Mouse (Mus musculus) intestine, postnatal 0 days (tissue): ENCODE measurements around the gene Timp3. TPM values are rescaled to one million over a fixed set of nuclear protein-coding genes. Genes with fewer than 3 reads are reported as not detected.

Source experiments
- ATAC-seq: fragments of 200-750 bp; cut with Nextera tagmentation; 2 replicates; pipeline ENCODE4 v1.8.0; 2017; ENCODE audit warnings: mild to moderate bottlenecking, moderate TSS enrichment, moderate library complexity
- H3K27ac ChIP-seq: fragments of 300-500 bp; sonication (generic); 2 replicates; pipeline ENCODE4 v1.5.1; 2014; ENCODE audit warnings: mild to moderate bottlenecking, low read depth, low read length, moderate library complexity
- H3K27me3 ChIP-seq: fragments of 300-500 bp; sonication (generic); replicated peaks from 2 replicates; pipeline ENCODE4 v1.6.1; 2014; ENCODE audit warnings: low read length, mixed read lengths; ENCODE audit not compliant: control insufficient read depth, insufficient read depth
- H3K36me3 ChIP-seq: fragments of 300-500 bp; sonication (generic); 2 replicates; pipeline ENCODE4 v1.6.1; 2014; ENCODE audit warnings: mild to moderate bottlenecking, moderate library complexity; ENCODE audit not compliant: control insufficient read depth, insufficient read depth
- H3K4me1 ChIP-seq: fragments of 300-500 bp; sonication (generic); replicated peaks from 2 replicates; pipeline ENCODE4 v1.6.1; 2014; ENCODE audit warnings: antibody characterized with exemption, low read length, mixed read lengths; ENCODE audit not compliant: control insufficient read depth, insufficient read depth
- H3K4me2 ChIP-seq: fragments of 300-500 bp; sonication (generic); replicated peaks from 2 replicates; pipeline ENCODE4 v1.6.1; 2014; ENCODE audit warnings: low read depth, mild to moderate bottlenecking, moderate library complexity
- H3K4me3 ChIP-seq: fragments of 300-500 bp; sonication (generic); 2 replicates; pipeline ENCODE4 v1.5.1; 2014; ENCODE audit warnings: low read depth, low read length
- H3K9ac ChIP-seq: fragments of 300-500 bp; sonication (generic); 2 replicates; pipeline ENCODE4 v1.6.1; 2014; ENCODE audit warnings: mild to moderate bottlenecking, low read depth, low read length
- H3K9me3 ChIP-seq: fragments of 300-500 bp; sonication (generic); 2 replicates; pipeline ENCODE4 v1.6.1; 2016; ENCODE audit warnings: mixed run types; ENCODE audit not compliant: control insufficient read depth
- CTCF ChIP-seq: sonication (generic); IDR thresholded peaks from 2 replicates; pipeline ENCODE4 v1.5.1; 2016; ENCODE audit warnings: low read depth, mild to moderate bottlenecking, control low read depth, antibody characterized with exemption, moderate library complexity
- WGBS: fragments of 180-500 bp; shearing (Covaris S2); extraction: QIAGEN DNeasy Blood & Tissue Kit; methylation state at CpG from one replicate; pipeline ENCODE4 v1.1.7; 2014; 5-methylcytosine and 5-hydroxymethylcytosine counted together
- polyA plus RNA-seq: library from polyadenylated mRNA; unstranded; fragments of >200 nt; fragmentation: Nextera tagmentation; extraction: Ambion mirVana; gene quantifications from 2 replicates; pipeline ENCODE4 v1.2.1, GENCODE M21; 2015

The Timp3 gene
- polyA plus RNA-seq, 1 experiment from 2014 or later, result 24.2 TPM

- H3K4me3 ChIP-seq, result no peak overlapping the region
- H3K4me1 ChIP-seq, result no peaks in the 10 kb centered on the region
- no peaks in the 10 kb centered on the region for H3K36me3 ChIP-seq
- no peaks in the 10 kb centered on the region for H3K27me3 ChIP-seq
- no peaks in the 10 kb centered on the region for H3K9me3 ChIP-seq
- no peak for ATAC-seq
- no peak overlapping the region for H3K27ac ChIP-seq
- no peak overlapping the region for H3K4me2 ChIP-seq
- H3K9ac ChIP-seq, result no peak overlapping the region
- no peak for TF ChIP-seq CTCF
- 76% methylated on average over 9 of the region's 9 CpGs for WGBS
Measured at GRCm38 (mm10) chr10:86264618-86265017, 35.6 kb upstream of the Timp3 start.

GRCm38 (mm10) chr10:86270254-86270653 is 29.9 kb upstream of the Timp3 start:
- Histone ChIP-seq H3K4me1 (no peaks in the 10 kb centered on the region), H3K9ac (no peak overlapping the region), H3K36me3 (no peaks in the 10 kb centered on the region), H3K27me3 (no peaks in the 10 kb centered on the region), H3K9me3 (no peaks in the 10 kb centered on the region), H3K4me2 (no peak overlapping the region), H3K4me3 (no peak overlapping the region), H3K27ac (no peak overlapping the region)
- TF ChIP-seq CTCF, result no peak
- no peak for ATAC-seq
- WGBS, result 42% methylated on average over 3 of the region's 3 CpGs

GRCm38 (mm10) chr10:86272826-86273225 is 27.3 kb upstream of the Timp3 start:
- Histone ChIP-seq H3K9me3 (no peaks in the 10 kb centered on the region), H3K4me1 (no peaks in the 10 kb centered on the region), H3K27me3 (no peaks in the 10 kb centered on the region), H3K4me2 (no peak overlapping the region), H3K9ac (no peak overlapping the region), H3K36me3 (no peaks in the 10 kb centered on the region), H3K4me3 (no peak overlapping the region), H3K27ac (no peak overlapping the region)
- 85% methylated on average over 3 of the region's 3 CpGs for WGBS
- ATAC-seq, result no peak
- TF ChIP-seq CTCF, result no peak

DNA sequence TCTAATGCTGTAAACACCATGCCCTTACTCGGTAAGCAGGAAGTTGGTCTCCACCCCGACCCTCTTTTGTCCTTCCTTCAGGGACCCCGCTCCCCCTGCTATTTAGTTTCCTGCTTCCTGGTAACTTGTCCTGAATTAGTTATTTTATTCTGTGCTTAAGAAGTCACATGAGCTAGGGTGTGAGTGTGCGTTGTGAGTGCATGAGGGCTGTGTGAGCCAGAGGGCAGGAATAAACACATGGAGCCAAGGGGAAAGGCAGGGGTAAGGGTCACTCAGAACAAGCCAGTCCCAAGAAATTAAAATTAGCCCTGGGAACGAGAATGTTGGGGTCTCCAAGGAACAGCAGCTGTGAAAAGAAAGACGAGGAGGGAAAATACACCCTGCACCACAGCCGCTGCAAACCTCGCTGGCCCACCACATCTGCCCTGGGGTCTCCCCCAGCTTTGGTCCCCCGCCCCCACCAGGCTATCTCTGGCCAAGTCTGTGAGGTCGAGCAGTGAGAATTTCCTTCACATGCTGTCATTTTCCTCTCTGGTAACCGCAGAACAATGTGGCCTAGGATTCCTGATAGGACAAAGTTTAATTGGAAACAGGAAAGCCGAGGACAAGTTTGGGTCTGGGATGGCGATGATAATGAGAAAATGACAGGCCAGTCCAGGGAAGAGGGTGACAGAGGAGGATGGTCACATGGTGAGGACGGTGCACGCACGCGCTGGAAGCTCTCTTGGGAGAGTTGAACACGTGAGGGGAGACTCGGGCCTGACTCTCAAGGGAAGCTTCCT is 26.6 kb upstream of the Timp3 start:
- Histone ChIP-seq H3K4me1 (no peaks in the 10 kb centered on the region), H3K9ac (no peak overlapping the region), H3K9me3 (no peaks in the 10 kb centered on the region), H3K27me3 (no peaks in the 10 kb centered on the region), H3K4me3 (no peak overlapping the region), H3K27ac (no peak overlapping the region), H3K4me2 (no peak overlapping the region), H3K36me3 (no peaks in the 10 kb centered on the region)
- no peak for ATAC-seq
- 65% methylated on average over 19 of the region's 19 CpGs for WGBS
- no peak for TF ChIP-seq CTCF

GRCm38 (mm10) chr10:86275585-86275984 is 24.6 kb upstream of the Timp3 start:
- Histone ChIP-seq H3K9ac (no peak overlapping the region), H3K27me3 (no peaks in the 10 kb centered on the region), H3K36me3 (no peaks in the 10 kb centered on the region), H3K9me3 (no peaks in the 10 kb centered on the region), H3K4me2 (no peak overlapping the region), H3K27ac (no peak overlapping the region), H3K4me1 (no peaks in the 10 kb centered on the region), H3K4me3 (no peak overlapping the region)
- no peak for ATAC-seq
- TF ChIP-seq CTCF, result no peak
- 89% methylated on average over 5 of the region's 5 CpGs for WGBS

- Histone ChIP-seq H3K9me3 (no peaks in the 10 kb centered on the region), H3K4me1 (no peaks in the 10 kb centered on the region), H3K9ac (no peak overlapping the region), H3K4me3 (no peak overlapping the region), H3K27me3 (no peaks in the 10 kb centered on the region), H3K36me3 (no peaks in the 10 kb centered on the region), H3K27ac (no peak overlapping the region), H3K4me2 (no peak overlapping the region)
- TF ChIP-seq CTCF, result no peak
- no peak for ATAC-seq
- WGBS, result 82% methylated on average over 5 of the region's 5 CpGs
Measured at GRCm38 (mm10) chr10:86277327-86277726, 22.8 kb upstream of the Timp3 start.
